Mouse (Mus musculus): ENCODE data around the gene Gpr108. TPM values are rescaled to one million over a fixed set of nuclear protein-coding genes. Genes with fewer than 3 reads are reported as not detected.

The Gpr108 gene
- polyA plus RNA-seq (2016; fragmentation: Nextera tagmentation; extraction: Ambion mirVana): 22.7 and 22.8 TPM in 2 replicates

GRCm38 (mm10) chr17:57248201-57248699 is at the start of gene Gpr108:
TSS of gene Gpr108 (minus strand) at chr17:57248446.
- Histone ChIP-seq H3K27ac (peak within 1 kb of the TSS; percentile 97), H3K4me1 (peaks cover 44% of the 10 kb centered on the region), H3K9me3 (no peaks in the 10 kb centered on the region), H3K27me3 (ENCODE audit: poor library complexity, severe bottlenecking) (no peaks in the 10 kb centered on the region), H3K4me3 (peak within 1 kb of the TSS; percentile 72), H3K36me3 (replicated peaks) (peaks cover 23% of the 10 kb centered on the region)
- under 1% methylated on average over 12 of the region's 12 CpGs for WGBS
- DNase-seq (ENCODE audit: extremely low spot score, low spot score): peak; percentile 81

GRCm38 (mm10) chr17:57297040-57297439 is 48.8 kb upstream of the Gpr108 start:
- Histone ChIP-seq H3K9me3 (no peaks in the 10 kb centered on the region), H3K4me1 (no peaks in the 10 kb centered on the region), H3K36me3 (replicated peaks) (no peaks in the 10 kb centered on the region), H3K27ac (no peak overlapping the region), H3K27me3 (ENCODE audit: poor library complexity, severe bottlenecking) (no peaks in the 10 kb centered on the region), H3K4me3 (no peak overlapping the region)
- WGBS: 95% methylated on average over 12 of the region's 12 CpGs
- DNase-seq (ENCODE audit: extremely low spot score, low spot score): no peak

- Histone ChIP-seq H3K4me1 (no peaks in the 10 kb centered on the region), H3K9me3 (no peaks in the 10 kb centered on the region), H3K27ac (no peak overlapping the region), H3K36me3 (replicated peaks) (no peaks in the 10 kb centered on the region), H3K27me3 (ENCODE audit: poor library complexity, severe bottlenecking) (no peaks in the 10 kb centered on the region), H3K4me3 (no peak overlapping the region)
- DNase-seq (ENCODE audit: extremely low spot score, low spot score): no peak
- 95% methylated on average over 9 of the region's 9 CpGs for WGBS
Measured at GRCm38 (mm10) chr17:57295935-57296334, 47.7 kb upstream of the Gpr108 start.

- H3K4me1 ChIP-seq: no peaks in the 10 kb centered on the region
- no peaks in the 10 kb centered on the region for H3K36me3 ChIP-seq (replicated peaks)
- H3K9me3 ChIP-seq: no peaks in the 10 kb centered on the region; the same call in 1 of the 2 replicates
- 90% methylated on average over 9 of the region's 9 CpGs for WGBS
- no peak overlapping the region for H3K4me3 ChIP-seq
- no peaks in the 10 kb centered on the region for H3K27me3 ChIP-seq (ENCODE audit: poor library complexity, severe bottlenecking)
- no peak for DNase-seq (ENCODE audit: extremely low spot score, low spot score)
- H3K27ac ChIP-seq: no peak overlapping the region
Measured at GRCm38 (mm10) chr17:57292968-57293367, 44.7 kb upstream of the Gpr108 start.

GRCm38 (mm10) chr17:57292302-57292701 is 44.1 kb upstream of the Gpr108 start:
- H3K9me3 ChIP-seq: no peaks in the 10 kb centered on the region; the same call in 1 of the 2 replicates
- WGBS: 90% methylated on average over 2 of the region's 2 CpGs
- H3K4me3 ChIP-seq: no peak overlapping the region
- no peaks in the 10 kb centered on the region for H3K36me3 ChIP-seq (replicated peaks)
- H3K4me1 ChIP-seq: no peaks in the 10 kb centered on the region
- no peak overlapping the region for H3K27ac ChIP-seq
- no peak for DNase-seq (ENCODE audit: extremely low spot score, low spot score)
- no peaks in the 10 kb centered on the region for H3K27me3 ChIP-seq (ENCODE audit: poor library complexity, severe bottlenecking)

GRCm38 (mm10) chr17:57290671-57291055 is 42.4 kb upstream of the Gpr108 start:
- WGBS: 84% methylated on average over 7 of the region's 7 CpGs
- H3K4me3 ChIP-seq: no peak overlapping the region
- no peak for DNase-seq (ENCODE audit: extremely low spot score, low spot score)

GRCm38 (mm10) chr17:57290001-57290670 is 41.9 kb upstream of the Gpr108 start:
- Histone ChIP-seq H3K4me3 (no peak overlapping the region), H3K9me3 (no peaks in the 10 kb centered on the region; the same call in 1 of the 2 replicates), H3K27ac (no peak overlapping the region), H3K36me3 (replicated peaks) (no peaks in the 10 kb centered on the region), H3K27me3 (ENCODE audit: poor library complexity, severe bottlenecking) (no peaks in the 10 kb centered on the region), H3K4me1 (no peaks in the 10 kb centered on the region)
- no peak for DNase-seq (ENCODE audit: extremely low spot score, low spot score)
- 88% methylated on average over 9 of the region's 9 CpGs for WGBS

More at GRCm38 (mm10) chr17:57290671-57291055, 42.4 kb upstream of the Gpr108 start:
- H3K27ac ChIP-seq: no peak overlapping the region
- no peaks in the 10 kb centered on the region for H3K27me3 ChIP-seq (ENCODE audit: poor library complexity, severe bottlenecking)
- no peaks in the 10 kb centered on the region; the same call in 1 of the 2 replicates for H3K9me3 ChIP-seq
- H3K36me3 ChIP-seq (replicated peaks): no peaks in the 10 kb centered on the region
- H3K4me1 ChIP-seq: no peaks in the 10 kb centered on the region

- no peaks in the 10 kb centered on the region for H3K27me3 ChIP-seq (ENCODE audit: poor library complexity, severe bottlenecking)
- H3K4me1 ChIP-seq: no peaks in the 10 kb centered on the region
- no peak overlapping the region for H3K4me3 ChIP-seq
- DNase-seq (ENCODE audit: extremely low spot score, low spot score): no peak
- H3K36me3 ChIP-seq (replicated peaks): no peaks in the 10 kb centered on the region
- H3K27ac ChIP-seq: no peak overlapping the region
- WGBS: 94% methylated on average over 5 of the region's 5 CpGs
- H3K9me3 ChIP-seq: no peaks in the 10 kb centered on the region; the same call in 1 of the 2 replicates
Measured at GRCm38 (mm10) chr17:57289252-57289651, 41.0 kb upstream of the Gpr108 start.

- 83% methylated on average over 8 of the region's 8 CpGs for WGBS
- H3K9me3 ChIP-seq: no peaks in the 10 kb centered on the region; the same call in 1 of the 2 replicates
- H3K4me1 ChIP-seq: no peaks in the 10 kb centered on the region
- no peak overlapping the region for H3K4me3 ChIP-seq
- H3K27me3 ChIP-seq (ENCODE audit: poor library complexity, severe bottlenecking): no peaks in the 10 kb centered on the region
- no peak for DNase-seq (ENCODE audit: extremely low spot score, low spot score)
- H3K36me3 ChIP-seq (replicated peaks): no peaks in the 10 kb centered on the region
- H3K27ac ChIP-seq: no peak overlapping the region
Measured at GRCm38 (mm10) chr17:57286718-57287355, 38.6 kb upstream of the Gpr108 start.

GRCm38 (mm10) chr17:57285077-57285476 is 36.8 kb upstream of the Gpr108 start:
- no peaks in the 10 kb centered on the region for H3K36me3 ChIP-seq (replicated peaks)

GRCm38 (mm10) chr17:57283906-57284305 is 35.7 kb upstream of the Gpr108 start:
- peaks cover 10% of the 10 kb centered on the region for H3K27me3 ChIP-seq (ENCODE audit: poor library complexity, severe bottlenecking)
- H3K4me1 ChIP-seq: no peaks in the 10 kb centered on the region
- H3K27ac ChIP-seq: no peak overlapping the region
- WGBS: 84% methylated on average over 5 of the region's 5 CpGs
- no peaks in the 10 kb centered on the region for H3K9me3 ChIP-seq
- no peak overlapping the region for H3K4me3 ChIP-seq
- DNase-seq (ENCODE audit: extremely low spot score, low spot score): no peak
- no peaks in the 10 kb centered on the region for H3K36me3 ChIP-seq (replicated peaks)

More at GRCm38 (mm10) chr17:57285077-57285476, 36.8 kb upstream of the Gpr108 start:
- H3K4me3 ChIP-seq: no peak overlapping the region
- no peak for DNase-seq (ENCODE audit: extremely low spot score, low spot score)
- no peaks in the 10 kb centered on the region for H3K4me1 ChIP-seq
- no peaks in the 10 kb centered on the region for H3K27me3 ChIP-seq (ENCODE audit: poor library complexity, severe bottlenecking)
- no peak overlapping the region for H3K27ac ChIP-seq
- WGBS: 83% methylated on average over 2 of the region's 2 CpGs
- H3K9me3 ChIP-seq: no peaks in the 10 kb centered on the region; the same call in 1 of the 2 replicates

GRCm38 (mm10) chr17:57280411-57280810 is 32.2 kb upstream of the Gpr108 start:
- no peak for DNase-seq (ENCODE audit: extremely low spot score, low spot score)
- WGBS: 87% methylated on average over 3 of the region's 3 CpGs
- H3K27ac ChIP-seq: no peak overlapping the region

More at GRCm38 (mm10) chr17:57280411-57280810, 32.2 kb upstream of the Gpr108 start:
- no peaks in the 10 kb centered on the region for H3K9me3 ChIP-seq
- peaks cover 30% of the 10 kb centered on the region for H3K27me3 ChIP-seq (ENCODE audit: poor library complexity, severe bottlenecking)
- H3K36me3 ChIP-seq (replicated peaks): no peaks in the 10 kb centered on the region
- H3K4me3 ChIP-seq: no peak overlapping the region
- H3K4me1 ChIP-seq: peaks cover 15% of the 10 kb centered on the region
